Mouse (Mus musculus): ENCODE measurements at regions not wholly inside any gene's neighbourhood (a gene's known extent, or its start where the extent isn't known, plus 50 kb on each side); places are given as distances from the start of the nearest gene placed in this dataset.

DNA sequence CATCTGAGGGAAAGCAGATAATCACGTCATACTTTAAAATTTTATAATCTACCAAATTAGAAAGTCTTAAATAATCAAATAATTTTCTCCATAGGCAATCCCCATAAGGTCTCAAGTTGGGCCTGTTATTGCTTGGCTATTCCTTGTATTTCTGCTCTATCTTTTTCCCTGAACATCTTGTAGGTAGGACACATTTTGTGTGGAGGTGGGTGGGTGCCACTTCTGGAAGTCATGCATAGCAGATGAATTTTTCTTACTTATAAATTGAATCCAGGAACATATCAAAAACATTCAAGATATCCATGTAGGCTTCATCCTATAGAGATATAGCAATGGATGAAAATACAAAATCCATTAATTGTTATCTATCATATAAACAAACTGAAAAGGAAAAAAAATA, 1418.7 kb downstream of the Cdh11 start:
- no peak for DNase-seq (ENCODE audit: extremely low spot score, low spot score)

DNA sequence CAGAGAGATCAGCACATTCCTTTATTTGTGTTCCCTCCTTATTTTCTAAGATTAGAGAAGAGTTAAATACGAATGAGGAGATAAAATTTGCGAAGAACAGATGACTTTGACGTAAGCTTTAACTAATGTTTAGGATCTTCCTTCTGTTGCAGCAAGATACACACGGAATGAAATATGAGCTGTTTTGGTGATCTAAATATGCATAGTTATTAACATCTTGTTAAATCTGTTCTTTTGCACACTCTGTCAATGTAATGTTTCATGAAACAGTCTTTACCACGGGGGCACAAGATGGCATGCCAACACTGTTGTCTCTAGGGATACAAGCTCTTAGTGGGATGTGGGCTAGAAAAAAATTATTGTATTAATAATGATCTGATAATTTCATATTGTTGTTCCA, 1434.6 kb downstream of the Cdh11 start:
- DNase-seq (ENCODE audit: extremely low spot score, low spot score), result no peak

DNA sequence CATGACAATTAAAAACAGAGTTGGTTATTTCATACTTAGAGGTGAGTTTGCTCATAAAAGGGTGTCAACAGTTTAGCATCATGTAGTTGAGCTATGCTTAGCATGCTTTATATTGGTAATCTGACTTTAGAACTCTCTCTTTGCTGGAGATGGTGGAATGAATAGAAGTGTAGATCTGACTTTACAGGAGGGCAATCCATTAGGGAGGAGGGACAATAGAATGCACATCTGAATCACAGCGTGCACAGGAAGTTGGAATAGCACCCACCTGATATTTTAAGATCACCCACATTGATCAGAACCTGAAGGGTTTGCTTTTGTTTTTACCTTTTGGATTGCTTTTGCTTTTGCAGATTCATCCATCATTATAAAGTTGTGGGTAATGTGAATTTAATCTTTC, 1435.7 kb downstream of the Cdh11 start:
- no peak for DNase-seq (ENCODE audit: extremely low spot score, low spot score)

DNA sequence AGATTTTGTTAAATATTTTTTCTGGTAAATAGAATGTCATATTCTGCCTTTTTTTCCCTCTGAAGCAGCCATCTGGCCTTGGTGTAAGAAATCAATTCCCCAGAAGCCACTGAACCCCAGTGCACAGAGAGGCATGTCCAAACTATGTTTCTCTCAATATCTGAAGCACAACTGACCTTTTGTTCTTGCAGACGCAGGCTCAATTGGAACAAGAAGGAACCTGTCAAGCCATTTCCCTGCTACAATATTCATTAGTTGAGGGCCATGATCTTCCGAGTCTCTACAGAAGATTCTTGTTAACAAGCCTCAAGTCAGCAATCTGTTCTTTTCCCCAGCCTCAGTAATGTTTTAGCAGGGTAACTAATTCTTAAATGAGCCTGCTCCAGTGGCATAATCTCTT, 1456.2 kb downstream of the Cdh11 start:
- DNase-seq (ENCODE audit: extremely low spot score, low spot score), result no peak

DNA sequence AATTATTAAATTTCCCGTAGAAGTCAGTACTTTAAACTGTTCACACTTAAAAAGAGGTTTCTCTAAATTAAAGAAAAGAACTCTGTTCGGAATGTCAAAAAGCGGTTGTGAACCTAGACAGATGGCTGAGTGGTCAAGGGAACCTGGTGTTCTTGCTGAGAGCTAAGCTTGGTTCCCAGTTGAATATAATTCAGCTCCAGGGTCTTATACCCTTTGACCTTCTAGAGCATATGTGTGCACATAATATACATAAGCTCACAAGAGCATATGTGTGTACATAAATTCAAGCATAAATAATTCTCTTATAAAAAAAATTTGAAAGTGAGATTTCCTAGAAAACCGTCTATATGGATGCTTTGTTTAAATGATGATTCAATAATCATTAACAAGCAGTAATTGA, 1456.7 kb downstream of the Cdh11 start:
- no peak for DNase-seq (ENCODE audit: extremely low spot score, low spot score)

DNA sequence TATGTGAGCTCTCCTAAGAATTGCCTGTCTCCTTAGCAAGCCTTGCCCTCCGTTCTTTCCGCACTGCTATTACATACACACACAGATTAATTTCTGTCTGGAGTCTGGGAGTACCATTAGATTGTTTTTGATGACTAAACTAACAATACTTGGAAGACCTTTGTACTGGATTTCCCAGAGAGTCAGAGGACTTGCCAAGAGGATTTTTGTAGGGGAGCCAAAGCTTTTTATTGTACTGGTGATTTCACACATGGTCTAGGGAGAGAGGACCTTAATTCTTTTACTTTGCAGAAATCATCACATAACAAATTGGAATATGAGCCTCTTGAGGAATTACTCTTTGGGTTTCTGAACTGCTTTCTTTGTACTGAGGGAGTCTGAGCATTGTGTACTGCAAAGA, 1486.9 kb downstream of the Cdh11 start:
- DNase-seq (ENCODE audit: extremely low spot score, low spot score), result no peak

DNA sequence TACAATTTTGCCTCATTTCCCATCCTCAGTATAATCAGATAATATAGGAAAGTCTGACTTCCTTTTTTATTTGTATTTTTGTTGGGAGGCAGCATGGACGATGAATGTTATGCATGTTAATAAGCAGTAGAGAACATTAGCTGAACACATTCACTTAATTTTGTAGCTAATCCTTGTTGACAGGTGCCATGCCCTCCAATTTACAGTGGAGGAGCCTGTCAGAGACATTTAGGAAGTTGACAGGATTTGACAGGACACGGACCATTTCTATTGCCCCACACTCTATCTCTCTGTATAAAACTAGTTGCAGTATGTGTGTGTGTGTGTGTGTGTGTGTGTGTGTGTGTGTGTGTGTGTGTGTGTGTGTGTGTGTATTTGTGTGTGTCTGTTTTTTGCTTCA, 1495.4 kb downstream of the Cdh11 start:
- no peak for DNase-seq (ENCODE audit: extremely low spot score, low spot score)

DNA sequence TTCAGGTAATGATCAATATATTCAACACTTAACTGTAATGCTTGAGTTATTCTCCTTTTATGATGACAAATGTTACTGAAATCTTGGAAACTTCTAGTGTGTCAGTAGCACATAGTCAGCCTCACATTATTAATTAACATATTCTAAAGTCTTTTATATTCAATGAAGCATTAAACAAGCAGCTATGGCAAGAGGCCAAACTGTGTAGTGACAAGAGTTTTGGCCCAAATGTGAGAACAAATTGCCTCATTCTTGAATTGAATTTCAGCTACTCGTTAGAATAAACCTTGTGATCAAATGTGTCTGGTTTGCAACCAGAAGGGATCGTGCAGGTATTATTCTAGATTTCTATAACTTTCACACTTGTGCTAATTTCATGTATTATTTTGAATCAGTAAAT, 1542.8 kb downstream of the Cdh11 start:
- no peak for DNase-seq (ENCODE audit: extremely low spot score, low spot score)

DNA sequence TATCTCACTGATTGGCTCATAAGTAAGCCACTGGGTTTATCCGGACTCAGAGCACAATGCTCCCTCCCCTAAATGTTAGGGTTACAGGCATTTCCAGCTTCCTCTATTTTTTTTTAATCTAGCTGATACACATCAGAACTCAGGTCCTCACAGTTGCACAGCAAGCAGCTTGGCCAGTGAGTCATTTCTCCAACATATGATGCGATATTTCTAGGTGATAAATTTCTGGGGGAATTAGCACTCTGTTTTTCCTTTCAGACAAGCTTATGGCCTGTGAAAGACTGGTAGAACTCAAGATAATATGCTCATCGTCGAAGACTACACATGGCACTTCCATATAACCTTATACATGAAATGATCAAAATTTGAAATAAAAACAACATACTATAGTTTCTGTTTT, 1543.6 kb downstream of the Cdh11 start:
- no peak for DNase-seq (ENCODE audit: extremely low spot score, low spot score)

DNA sequence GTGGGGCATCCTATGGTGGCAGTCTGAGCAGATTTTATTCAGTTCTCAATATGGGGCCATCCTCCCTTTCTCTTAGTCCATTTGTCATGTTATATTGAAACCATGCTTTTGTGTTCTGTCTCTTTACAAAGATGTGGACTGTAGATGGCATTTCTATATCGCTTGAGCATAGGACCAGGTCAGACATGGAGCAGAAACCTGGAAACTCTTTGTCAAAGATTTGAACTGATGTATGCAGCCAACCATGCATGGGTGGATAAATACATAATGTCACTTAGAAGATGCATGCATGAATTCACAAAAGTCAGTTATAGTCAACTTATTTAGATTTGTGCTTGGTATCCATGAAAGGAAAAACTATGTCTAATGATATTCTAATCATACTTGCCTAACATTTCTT, 1587.5 kb downstream of the Cdh11 start:
- DNase-seq (ENCODE audit: extremely low spot score, low spot score), result no peak

DNA sequence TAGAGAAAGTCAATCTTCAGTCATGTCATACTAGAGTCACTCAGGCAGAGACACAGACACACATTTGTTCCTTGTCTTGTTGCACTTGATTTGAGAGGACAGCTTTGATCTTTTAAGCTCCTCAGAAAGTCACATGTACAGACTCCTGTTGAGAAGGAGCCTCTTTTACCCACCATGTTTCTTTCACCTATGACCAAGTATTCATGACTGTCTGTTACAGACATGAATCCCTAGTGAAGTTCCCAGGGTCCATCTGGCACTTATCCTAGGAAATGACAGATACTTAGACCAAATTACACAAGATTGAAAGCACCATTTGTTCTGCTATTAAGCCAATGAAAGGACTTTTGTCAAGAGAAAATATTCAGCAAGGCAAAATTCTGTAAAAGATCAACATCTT, 1588.7 kb downstream of the Cdh11 start:
- DNase-seq (ENCODE audit: extremely low spot score, low spot score), result no peak

DNA sequence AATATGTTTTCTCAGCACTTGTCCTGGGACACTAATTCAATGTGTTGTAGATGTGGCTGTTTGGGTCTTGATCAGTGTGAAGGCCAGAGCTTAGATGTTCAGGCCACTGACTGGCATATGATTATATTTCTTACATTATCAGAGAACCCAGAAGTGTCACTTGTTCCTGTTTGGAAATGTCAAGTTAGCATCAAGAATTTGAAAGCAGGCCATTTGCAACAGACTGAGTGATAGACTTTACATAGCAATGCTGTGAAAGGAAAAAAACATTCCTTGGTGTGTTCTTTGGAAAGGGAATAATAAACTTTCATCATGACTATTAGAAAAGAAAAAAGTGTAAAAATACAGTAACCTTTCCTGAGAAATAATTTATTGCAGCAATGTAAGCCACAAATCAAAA, 1596.9 kb downstream of the Cdh11 start:
- DNase-seq (ENCODE audit: extremely low spot score, low spot score), result no peak

DNA sequence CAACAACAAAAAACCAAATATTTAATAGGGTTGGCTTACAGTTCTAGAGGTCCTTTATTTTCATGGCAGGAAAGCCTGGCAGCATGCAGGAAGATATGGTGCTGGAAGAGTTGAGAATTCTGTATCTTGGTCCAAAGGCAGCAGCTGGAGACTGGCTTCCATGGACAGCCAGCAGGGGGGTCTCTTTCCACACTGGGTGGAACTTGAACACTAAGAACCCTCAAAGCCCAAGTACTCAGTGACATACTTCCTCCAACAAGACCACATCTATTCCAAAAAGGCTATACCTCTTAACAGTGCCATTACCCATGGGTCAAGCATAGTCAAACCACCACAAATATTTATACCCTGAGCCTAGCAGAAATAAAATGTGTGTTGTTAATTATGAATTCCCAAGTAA, 1630.5 kb downstream of the Cdh11 start:
- peak; percentile 15 for DNase-seq (ENCODE audit: extremely low spot score, low spot score)

All from neural tube, embryonic 10.5 days (tissue).